Mouse (Mus musculus) olfactory bulb, adult 2 months (tissue): ENCODE measurements around the gene AI661453.

Experiments used
- CTCF ChIP-seq: fragments of 200-500 bp; IDR thresholded peaks from 2 replicates; pipeline ENCODE4 v1.5.1; 2012; ENCODE audit warnings: low read depth, mild to moderate bottlenecking, low read length, moderate library complexity; ENCODE audit not compliant: insufficient read depth
- POLR2A ChIP-seq: fragments of 200-500 bp; IDR thresholded peaks from 2 replicates; pipeline ENCODE4 v1.6.1; 2012; ENCODE audit warnings: mild to moderate bottlenecking, low read depth, low read length, moderate library complexity; ENCODE audit not compliant: insufficient read depth

DNA sequence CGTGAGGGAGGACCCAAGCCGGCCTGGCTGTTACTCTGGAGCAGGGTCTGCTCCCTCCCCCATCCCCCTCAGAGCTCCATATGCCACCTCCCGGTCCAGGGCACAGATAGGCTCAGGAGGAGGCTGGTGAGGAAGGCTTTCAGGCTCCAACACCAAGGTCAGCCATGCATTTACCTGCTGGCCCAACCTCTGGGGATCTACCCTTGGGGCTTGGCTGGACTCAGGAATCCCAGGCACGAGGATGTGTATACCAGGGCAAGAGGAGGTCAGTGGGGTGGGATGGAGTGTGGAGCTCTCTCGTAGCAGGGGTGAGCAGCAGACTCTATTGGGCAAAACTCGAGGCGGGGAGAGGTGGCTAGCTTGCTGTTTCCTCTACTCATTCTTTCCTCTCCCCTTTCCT is 16.5 kb downstream of the AI661453 start:
- TF ChIP-seq POLR2A (no peak), CTCF (no peak)
